Mouse (Mus musculus): ENCODE data around the gene Cramp1l. TPM values are rescaled to one million over a fixed set of nuclear protein-coding genes. Genes with fewer than 3 reads are reported as not detected.
A peak's percentile ranks its signal among the peaks of the same experiment; 100 is the strongest.
"Not testable (repeated sequence)": the region's sequence is repeated elsewhere in the genome, so short reads cannot be mapped to it uniquely, and the experiment has no call there.

The Cramp1l gene
- total RNA-seq, 4 experiments from 2014 or later, result 6.2 to 6.9 (median 6.7) TPM

DNA sequence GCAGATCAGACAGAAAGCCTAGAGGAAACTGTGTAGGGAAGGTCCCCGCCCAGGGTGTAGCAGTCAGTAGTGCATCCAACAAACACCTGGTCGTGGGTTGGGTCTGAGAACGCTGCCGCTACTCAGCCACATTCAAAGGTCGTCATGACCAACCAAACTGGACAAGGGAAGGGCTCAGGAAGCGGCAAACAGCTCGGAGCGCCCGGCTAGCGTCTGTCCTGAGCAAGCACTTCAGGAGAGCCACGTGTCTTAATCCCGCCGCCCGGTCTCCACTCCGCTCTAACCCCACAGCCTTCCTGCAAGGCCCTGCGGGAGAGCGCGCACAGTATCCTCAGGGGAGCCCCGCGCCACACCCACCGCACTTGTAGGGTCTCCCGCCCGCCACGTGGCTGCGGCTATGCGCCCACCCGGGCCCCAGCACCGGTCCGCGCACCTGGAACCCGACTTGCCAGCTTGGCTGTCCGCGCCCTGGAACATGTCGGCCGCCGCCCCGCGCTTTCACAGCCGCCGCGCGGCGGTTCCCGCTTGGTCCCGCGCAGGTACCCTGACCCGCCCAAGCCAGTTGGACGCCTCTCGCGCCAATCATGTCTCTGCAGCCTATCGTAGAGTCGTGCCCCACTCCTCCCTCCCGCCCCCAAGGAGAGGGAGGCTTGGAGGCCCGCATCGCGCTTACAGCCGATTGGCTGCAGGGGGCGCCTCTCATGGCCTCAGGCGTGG lies 55.3 kb downstream of the Cramp1l start, which contains the start of gene Jpt2:
TSS of gene Jpt2 (minus strand) at position 555 of the 717 bp plus-strand sequence.
- DNase-seq (ENCODE audit: low spot score in 2 of 2), result peak; percentile 95 to 96

DNA sequence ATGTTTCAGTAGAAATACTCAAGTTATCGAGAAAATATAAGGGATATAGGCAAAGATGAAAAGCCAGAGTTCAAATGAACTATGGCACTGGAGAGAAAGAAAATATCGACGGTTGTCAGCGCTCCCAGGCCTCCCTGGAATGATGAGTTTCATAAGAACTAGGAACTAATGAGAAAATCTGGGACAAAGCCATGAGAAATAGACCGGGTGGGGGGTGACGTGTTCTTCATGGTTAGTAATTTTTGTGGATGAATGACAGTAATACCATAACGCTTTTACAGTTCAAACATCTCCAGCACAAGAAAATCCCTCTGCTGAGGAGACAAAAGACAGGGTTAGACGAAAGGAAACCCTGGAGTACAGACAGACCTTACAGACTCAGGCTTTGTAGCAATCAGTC lies 56.2 kb downstream of the Cramp1l start:
- no peak for DNase-seq (ENCODE audit: low spot score in 2 of 2)

DNA sequence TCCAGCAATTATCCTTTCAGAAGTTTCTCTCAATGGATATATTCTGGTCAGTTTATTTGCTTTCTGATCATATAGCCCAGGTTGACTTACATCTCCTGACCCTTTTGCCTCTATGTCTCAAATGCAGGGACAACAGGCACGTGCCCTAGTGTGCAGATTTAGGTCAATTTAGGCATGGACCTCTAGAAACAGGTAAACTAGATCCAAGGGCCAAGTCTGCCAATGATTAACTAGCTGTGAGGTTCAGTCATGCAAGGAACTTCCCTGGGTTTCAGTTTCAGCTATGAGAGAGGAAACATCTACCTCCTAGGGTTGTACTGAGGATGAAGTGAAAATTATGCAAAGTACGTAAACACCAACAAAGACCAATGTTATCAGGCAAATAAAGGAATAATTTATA lies 62.3 kb downstream of the Cramp1l start:
- no peak for DNase-seq (ENCODE audit: low spot score in 2 of 2)

DNA sequence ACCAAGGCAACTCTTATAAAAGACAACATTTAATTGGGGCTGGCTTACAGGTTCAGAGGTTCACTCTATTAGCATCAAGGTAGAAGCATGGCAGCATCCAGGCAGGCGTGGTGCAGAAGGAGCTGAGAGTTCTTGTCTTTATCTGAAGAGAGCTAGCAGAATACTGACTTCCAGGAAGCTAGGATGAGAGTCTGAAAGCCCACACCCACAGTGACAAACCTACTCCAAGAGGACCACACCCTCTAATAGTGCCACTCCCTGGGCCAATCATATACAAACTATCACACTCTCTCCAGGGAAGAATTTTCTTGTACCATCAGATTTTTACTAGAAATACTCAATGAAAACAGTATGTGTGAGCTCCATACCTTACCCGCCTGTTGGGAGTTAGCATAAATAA lies 64.9 kb downstream of the Cramp1l start:
- no peak for DNase-seq (ENCODE audit: low spot score in 2 of 2)

DNA sequence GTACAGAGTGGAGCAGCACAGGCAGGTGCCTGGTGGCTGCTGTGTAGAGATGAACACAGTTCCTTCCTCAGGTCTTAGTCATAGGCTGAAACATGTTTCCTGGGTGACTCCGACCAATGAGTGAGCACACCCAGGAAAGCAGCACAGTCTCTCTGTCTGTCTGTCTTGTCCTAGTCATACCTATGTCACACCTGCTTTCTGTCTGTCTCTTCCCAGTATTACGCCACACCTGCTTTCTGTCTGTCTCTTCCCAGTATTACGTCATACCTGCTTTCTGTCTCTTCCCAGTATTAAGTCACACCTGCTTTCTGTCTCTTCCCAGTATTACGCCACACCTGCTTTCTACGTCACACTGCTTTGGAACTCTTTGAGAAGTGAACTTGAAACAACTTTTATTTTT lies 67.4 kb downstream of the Cramp1l start:
- no peak for DNase-seq (ENCODE audit: low spot score in 2 of 2)

DNA sequence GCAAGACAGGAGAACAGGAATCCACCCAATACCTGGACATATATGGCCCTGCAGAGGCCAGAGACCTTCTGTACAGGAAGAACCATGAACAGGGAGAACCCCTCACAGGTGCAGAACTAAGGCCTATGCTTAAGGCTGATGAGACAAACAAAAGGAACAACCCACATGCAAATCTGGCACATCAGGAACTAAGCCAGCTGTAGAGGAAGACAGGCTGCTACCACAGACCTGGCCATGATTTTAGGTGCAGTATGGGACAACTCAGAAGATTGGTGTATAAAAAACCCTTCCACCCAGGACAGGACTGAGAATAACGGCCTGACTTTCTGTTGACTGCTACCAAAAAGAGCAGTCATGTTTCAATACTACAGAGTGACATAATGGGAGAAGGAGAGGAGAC lies 72.0 kb downstream of the Cramp1l start:
- not testable (repeated sequence) for DNase-seq (ENCODE audit: low spot score in 2 of 2)

DNA sequence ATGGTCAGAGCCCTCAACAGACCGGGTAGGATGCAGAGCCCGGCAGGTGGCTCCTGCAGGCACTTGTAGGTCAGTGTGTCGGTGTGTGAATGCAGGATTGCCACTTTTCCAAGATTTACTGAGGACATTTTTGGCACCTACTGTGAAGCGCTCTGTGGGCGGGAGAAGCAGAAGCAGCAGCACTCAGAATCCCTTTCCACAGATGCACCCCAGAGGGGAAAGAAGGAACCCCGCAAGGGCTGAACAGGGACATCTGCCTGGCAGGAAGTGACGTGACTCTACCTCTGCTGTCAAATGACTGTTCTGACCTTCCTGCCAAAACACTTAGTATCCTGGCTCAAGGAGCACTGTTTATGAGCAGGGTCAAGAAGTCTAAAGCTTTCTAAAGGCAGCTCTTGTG lies 72.6 kb downstream of the Cramp1l start:
- DNase-seq (ENCODE audit: low spot score in 2 of 2), result no peak

DNA sequence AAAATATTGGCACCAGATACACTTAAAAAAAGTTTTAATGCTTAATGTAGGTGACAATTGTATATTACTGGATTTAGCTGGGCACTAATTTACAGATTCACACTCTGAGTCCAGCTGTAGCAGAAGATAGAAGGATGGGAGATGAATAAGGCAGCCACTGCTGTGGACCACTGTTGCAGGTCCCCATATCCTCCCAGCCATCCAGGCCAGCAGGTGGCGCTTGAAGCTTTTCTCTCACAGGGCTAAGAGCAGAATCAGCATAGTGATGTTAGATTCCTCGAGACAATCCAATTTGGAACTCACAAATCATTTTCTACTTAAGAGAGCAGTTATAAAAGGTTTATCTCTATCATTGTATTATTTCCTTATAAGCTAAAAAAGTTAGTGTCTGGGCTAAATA lies 73.1 kb downstream of the Cramp1l start:
- DNase-seq (ENCODE audit: low spot score in 2 of 2), result peak in 1 of 2 experiments; percentile 20

DNA sequence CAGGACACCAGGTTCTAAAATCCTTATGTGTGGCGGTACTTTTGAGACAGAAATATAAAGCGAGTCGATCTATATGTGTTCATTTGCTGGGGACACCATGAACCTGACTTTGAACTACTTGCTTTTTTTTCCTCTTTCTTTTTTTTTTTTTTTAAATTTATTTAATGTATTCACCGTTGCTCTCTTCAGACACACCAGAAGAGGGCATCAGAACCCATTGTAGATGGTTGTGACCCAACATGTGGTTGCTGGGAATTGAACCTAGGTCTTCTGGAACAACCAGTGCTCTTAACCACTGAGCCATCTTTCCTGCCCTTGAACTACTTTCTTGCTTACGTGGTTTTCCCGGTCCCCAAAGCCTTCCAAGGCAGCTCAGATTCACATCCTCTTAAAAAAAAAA lies 78.3 kb downstream of the Cramp1l start:
- no peak for DNase-seq (ENCODE audit: low spot score in 2 of 2)

DNA sequence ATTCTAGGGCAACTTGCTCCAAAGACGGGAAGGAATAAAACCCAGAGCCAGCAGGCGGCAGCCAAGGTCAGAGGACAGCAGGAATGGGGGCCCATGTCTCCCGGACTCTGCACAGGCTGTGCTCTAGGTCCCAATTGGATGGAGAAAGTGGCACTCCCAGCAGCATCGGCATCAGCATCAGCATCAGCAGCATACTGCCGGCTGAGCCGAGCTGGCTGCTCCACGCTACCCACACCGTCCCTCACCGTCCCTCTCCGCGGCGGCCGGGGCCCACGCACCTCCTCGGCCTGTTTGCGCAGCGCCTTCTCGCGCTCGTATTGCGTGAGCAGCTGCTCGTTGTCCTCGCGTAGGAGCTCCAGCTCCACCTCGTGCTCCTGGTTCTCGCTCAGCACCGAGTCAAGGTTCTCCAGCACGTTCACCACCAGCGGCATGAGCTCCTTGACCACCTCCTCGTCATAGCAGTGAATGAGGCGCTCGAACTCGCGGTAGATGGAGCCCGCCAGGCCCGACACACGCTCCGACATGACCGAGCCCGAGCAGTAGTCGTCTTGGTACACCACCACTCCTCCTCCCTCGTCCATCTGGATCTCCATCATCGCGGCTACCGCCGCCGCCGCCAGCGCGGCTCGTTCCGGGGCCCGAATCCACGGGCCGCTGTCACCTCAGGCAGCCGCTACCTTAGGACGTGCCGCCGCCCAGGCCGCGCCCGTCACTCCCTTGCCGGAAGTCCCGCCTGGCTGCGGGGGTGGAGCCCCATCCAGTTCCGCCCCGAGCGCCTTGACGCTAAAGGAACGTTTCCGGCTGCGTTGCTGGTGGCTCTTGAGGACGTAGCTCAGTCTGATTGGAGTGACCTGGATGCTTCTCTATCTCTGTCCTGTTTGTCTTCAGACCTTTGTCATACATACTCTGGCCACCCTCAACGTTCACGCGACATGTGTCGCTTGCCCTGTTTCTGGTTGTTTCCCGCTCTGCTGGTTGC lies 79.0 kb downstream of the Cramp1l start, which contains the start of gene Mapk8ip3:
TSS of gene Mapk8ip3 (minus strand) at position 719 of the 979 bp plus-strand sequence.
- DNase-seq (ENCODE audit: low spot score in 2 of 2), result peak; percentile 89 to 90

DNA sequence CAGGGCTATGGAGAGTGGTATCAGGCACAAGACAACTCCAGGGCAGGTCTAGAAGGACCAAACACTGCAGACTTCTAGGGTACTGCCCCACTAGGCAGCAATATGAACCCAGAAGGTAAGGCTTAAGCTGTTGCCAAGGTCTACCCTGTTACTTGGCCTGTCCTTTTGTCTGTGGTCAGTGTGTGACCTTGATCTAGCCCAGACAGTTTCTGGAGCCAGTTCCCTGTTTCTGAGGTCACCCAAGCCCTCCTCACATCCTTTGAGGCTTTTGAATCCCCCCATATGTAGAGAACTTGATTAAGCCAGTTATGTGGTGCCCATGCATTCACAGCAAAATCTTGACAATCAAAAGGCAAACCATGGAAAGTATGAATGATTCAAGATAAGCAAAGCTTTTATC lies 79.9 kb downstream of the Cramp1l start:
- DNase-seq (ENCODE audit: low spot score in 2 of 2), result no peak

DNA sequence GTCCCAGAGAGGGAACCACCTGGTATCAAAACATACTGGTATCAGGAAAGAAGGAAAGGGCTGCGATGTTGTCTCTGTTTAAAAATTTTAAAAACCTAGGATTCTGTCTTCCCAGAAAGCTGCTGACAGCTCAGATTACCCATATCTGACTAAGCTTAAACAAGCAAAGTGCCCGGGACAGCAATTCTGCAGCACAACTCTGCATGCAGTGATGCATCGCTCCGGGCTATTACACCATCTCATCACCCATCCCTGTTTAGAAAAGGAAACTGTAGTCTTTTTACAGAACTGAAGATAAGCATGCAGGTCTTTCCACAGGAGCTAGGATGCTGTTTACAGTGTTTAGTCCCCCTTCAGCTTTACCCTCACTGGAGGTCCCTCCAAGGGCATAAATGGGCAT lies 80.7 kb downstream of the Cramp1l start:
- no peak for DNase-seq (ENCODE audit: low spot score in 2 of 2)

DNA sequence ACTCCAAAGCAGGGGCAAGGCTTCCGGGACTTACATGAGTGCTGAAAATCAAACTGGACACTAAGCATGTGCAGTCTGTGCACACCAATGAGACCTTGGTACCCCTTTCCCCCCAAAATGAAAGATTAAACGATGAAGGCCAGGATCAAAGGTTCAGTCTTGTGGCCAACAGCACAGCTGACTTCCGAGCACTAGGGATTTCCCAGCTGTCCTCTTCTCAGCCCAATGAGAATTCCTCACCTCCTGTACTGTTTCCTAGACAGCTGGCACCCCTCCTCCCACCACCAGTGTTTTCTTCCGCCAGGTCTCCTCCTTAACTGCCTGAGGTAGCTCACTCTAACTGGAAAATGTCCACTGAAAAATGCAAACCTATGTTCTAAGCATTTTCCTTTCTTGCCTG lies 82.4 kb downstream of the Cramp1l start:
- no peak for DNase-seq (ENCODE audit: low spot score in 2 of 2)

DNA sequence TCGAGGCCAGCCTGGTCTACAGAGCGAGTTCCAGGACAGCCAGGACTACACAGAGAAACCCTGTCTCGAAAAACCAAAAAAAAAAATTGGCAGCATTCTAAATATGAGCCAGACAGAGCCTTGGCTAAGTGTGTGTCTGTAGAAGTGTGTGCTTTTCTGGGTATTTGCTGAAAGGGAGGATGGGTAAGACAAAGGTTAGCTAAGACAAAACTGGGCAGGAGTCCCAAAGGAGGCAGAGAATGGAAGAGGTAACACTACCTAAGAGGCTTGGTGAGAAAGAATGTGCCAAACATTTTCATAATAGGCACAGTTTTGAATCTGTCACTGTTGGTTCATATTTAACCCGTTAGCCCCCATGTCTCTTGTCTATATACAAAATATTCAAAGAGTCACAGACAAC lies 83.2 kb downstream of the Cramp1l start:
- DNase-seq (ENCODE audit: low spot score in 2 of 2), result no peak

DNA sequence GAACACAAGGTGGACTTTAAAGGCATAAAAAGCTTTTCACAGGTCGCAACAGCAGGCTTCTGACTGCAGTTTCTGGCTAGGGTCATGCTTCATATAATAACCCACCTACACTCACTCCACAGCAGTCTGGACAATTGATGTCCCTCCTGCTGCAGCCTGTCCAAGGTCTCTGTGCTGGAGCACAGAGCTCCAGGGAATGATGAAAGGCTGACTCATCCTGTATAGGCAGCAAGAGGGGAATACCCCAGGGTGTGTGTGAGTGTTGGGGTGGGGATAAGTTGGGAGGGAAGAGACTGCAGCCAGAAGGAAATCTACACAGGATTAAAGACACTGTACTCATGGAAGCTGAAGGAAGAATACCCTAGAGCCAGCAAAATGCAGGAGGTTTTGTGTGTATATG lies 86.1 kb downstream of the Cramp1l start:
- no peak for DNase-seq (ENCODE audit: low spot score in 2 of 2)

DNA sequence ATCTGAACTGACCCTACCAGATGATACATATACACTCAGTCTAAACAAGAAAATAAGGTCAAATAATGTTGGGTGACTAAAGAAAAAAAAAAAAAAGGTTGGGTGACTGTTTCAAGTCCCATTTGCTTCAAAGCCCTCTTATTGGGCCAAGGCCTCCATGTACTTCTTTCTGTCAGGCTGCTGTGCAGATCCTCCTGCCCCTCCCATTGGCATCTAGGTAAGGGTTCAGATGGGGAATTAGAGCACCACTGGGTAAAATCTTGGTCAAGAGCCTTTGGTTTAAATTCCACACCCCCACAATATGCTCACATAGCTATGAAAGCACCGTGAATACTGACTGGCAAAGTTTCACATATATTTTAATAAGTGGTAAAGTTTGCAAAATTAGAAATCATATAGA lies 92.3 kb downstream of the Cramp1l start:
- DNase-seq (ENCODE audit: low spot score in 2 of 2), result no peak

DNA sequence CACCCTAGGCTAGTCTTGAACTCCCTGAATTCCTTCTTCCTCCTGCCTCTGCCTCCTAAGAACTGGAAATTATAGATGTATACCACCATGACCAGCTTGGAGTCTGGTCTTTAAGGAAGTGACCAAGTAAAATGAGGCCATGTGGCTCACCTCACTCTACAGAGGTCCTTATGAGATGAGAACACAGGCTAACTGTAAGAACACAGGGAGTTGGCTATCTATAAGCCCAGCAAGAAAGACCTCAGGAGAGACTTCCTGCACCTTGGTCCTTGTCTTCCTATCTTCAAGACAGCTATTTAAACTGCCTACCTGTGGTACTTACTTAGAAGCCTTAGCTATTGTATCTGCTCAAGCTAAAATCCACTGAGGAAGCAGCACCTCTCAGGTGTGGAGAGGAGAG lies 101.6 kb downstream of the Cramp1l start:
- DNase-seq (ENCODE audit: low spot score in 2 of 2), result no peak

Other genes with a start within 250 kb of the Cramp1l start
- gene Meiob, start 211.5 kb downstream of the Cramp1l start, total RNA-seq (2022), result not detected
- 10 to 100 TPM; 64.2 to 71.5 (median 68.6) TPM for gene Hagh, start 175.6 kb downstream of the Cramp1l start, total RNA-seq (2022)
- gene Fahd1, start 165.4 kb downstream of the Cramp1l start, total RNA-seq (2022), result 10 to 100 TPM; 41.7 to 53.2 (median 46.3) TPM
- gene Igfals, start 149.8 kb downstream of the Cramp1l start, total RNA-seq (2022), result 1 to 10 TPM; 2.9 to 3.8 (median 3.3) TPM
- 10 to 100 TPM; 10.5 to 13.7 (median 11.9) TPM for gene Nubp2, start 129.4 kb downstream of the Cramp1l start, total RNA-seq (2022)
- 10 to 100 TPM; 31.0 to 38.6 (median 35.4) TPM for gene Spsb3, start 129.1 kb downstream of the Cramp1l start, total RNA-seq (2022)
- gene Eme2, start 120.7 kb downstream of the Cramp1l start, total RNA-seq (2022), result 1 to 10 TPM; 6.6 to 8.7 (median 7.9) TPM
- 10 to 100 TPM; 70.5 to 82.3 (median 75.4) TPM for gene Mrps34, start 120.7 kb downstream of the Cramp1l start, total RNA-seq (2022)
- gene Nme3, start 119.3 kb downstream of the Cramp1l start, total RNA-seq (2022), result 10 to 100 TPM; 11.4 to 12.6 (median 12.0) TPM
- gene Mapk8ip3, start 78.8 kb downstream of the Cramp1l start, total RNA-seq (2022), result 10 to 100 TPM; 12.1 to 15.4 (median 13.7) TPM
- 1 to 10 TPM; 5.1 to 8.5 (median 6.9) TPM for gene Jpt2, start 55.1 kb downstream of the Cramp1l start, total RNA-seq (2022)
- 1 to 10 TPM; 1.4 to 2.7 (median 2.3) TPM for gene Ift140, start 297 bp upstream of the Cramp1l start, total RNA-seq (2022)
- gene Tmem204, start 67.8 kb upstream of the Cramp1l start, total RNA-seq (2022), result 10 to 100 TPM in 1 of 4 experiments, 1 to 10 TPM in 3; 7.9 to 10.7 (median 8.2) TPM
- gene Telo2, start 100.2 kb upstream of the Cramp1l start, total RNA-seq (2022), result 1 to 10 TPM; 4.2 to 8.6 (median 6.0) TPM
- 1 to 10 TPM in 1 of 4 experiments, under 1 TPM in 3; 0.58 to 2.4 (median 0.79) TPM for gene Ptx4, start 105.0 kb upstream of the Cramp1l start, total RNA-seq (2022)
- gene Clcn7, start 117.6 kb upstream of the Cramp1l start, total RNA-seq (2022), result 10 to 100 TPM; 13.0 to 18.3 (median 16.0) TPM
- gene Ccdc154, start 146.7 kb upstream of the Cramp1l start, total RNA-seq (2022), result not detected
- gene Gm38655, start 159.7 kb upstream of the Cramp1l start, total RNA-seq (2022), result not detected
- gene BC003965, start 168.8 kb upstream of the Cramp1l start, total RNA-seq (2022), result 10 to 100 TPM; 13.8 to 15.5 (median 14.8) TPM
- 1 to 10 TPM; 3.2 to 5.4 (median 4.3) TPM for gene Unkl, start 172.6 kb upstream of the Cramp1l start, total RNA-seq (2022)
- gene Gnptg, start 224.3 kb upstream of the Cramp1l start, total RNA-seq (2022), result 10 to 100 TPM; 12.8 to 17.2 (median 14.8) TPM
- 10 to 100 TPM; 14.2 to 19.1 (median 15.6) TPM for gene Tsr3, start 224.4 kb upstream of the Cramp1l start, total RNA-seq (2022)
- gene Baiap3, start 240.6 kb upstream of the Cramp1l start, total RNA-seq (2022), result not detected

Data from gastrocnemius, adult 8-10 months (tissue).